Mouse (Mus musculus) midbrain, postnatal 0 days (tissue): ENCODE measurements around the gene Man1c1. TPM values are rescaled to one million over a fixed set of nuclear protein-coding genes. Genes with fewer than 3 reads are reported as not detected.
A peak's percentile ranks its signal among the peaks of the same experiment; 100 is the strongest.

Experiments used
- ATAC-seq: fragments of 200-750 bp; cut with Nextera tagmentation; 2 replicates; pipeline ENCODE4 v1.8.0; 2017; ENCODE audit warnings: moderate number of reproducible peaks, mild to moderate bottlenecking, moderate TSS enrichment, moderate library complexity; ENCODE audit not compliant: low FRiP score
- DNase-seq: peaks from one replicate; pipeline ENCODE4 v3.0.0-alpha.2; 2015; ENCODE audit warnings: low spot score
- H3K27ac ChIP-seq: fragments of 300-500 bp; sonication (generic); 2 replicates; pipeline ENCODE4 v1.5.1; 2014; ENCODE audit warnings: low read depth, mild to moderate bottlenecking, low read length, mixed read lengths
- H3K27me3 ChIP-seq: fragments of 300-500 bp; sonication (generic); 2 replicates; pipeline ENCODE4 v1.6.1; 2014; ENCODE audit warnings: low read length, control low read depth, mixed read lengths; ENCODE audit not compliant: insufficient read depth
- H3K36me3 ChIP-seq: fragments of 300-500 bp; sonication (generic); 2 replicates; pipeline ENCODE4 v1.6.1; 2014; ENCODE audit warnings: low read length, control low read depth, mixed read lengths; ENCODE audit not compliant: insufficient read depth
- H3K4me1 ChIP-seq: fragments of 300-500 bp; sonication (generic); 2 replicates; pipeline ENCODE4 v1.6.1; 2014; ENCODE audit warnings: mild to moderate bottlenecking, control low read depth, antibody characterized with exemption, low read length, mixed read lengths; ENCODE audit not compliant: insufficient read depth
- H3K4me2 ChIP-seq: fragments of 300-500 bp; sonication (generic); 2 replicates; pipeline ENCODE4 v1.6.1; 2014; ENCODE audit warnings: low read depth, mild to moderate bottlenecking, low read length, mixed read lengths; ENCODE audit not compliant: poor library complexity, severe bottlenecking
- H3K4me3 ChIP-seq: fragments of 300-500 bp; sonication (generic); 2 replicates; pipeline ENCODE4 v1.5.1; 2014; ENCODE audit warnings: low read depth, mild to moderate bottlenecking, low read length, moderate library complexity
- H3K9ac ChIP-seq: fragments of 300-500 bp; sonication (generic); replicated peaks from 2 replicates; pipeline ENCODE4 v1.6.1; 2014; ENCODE audit warnings: mild to moderate bottlenecking, low read length, moderate library complexity, mixed read lengths; ENCODE audit not compliant: poor library complexity, severe bottlenecking
- H3K9me3 ChIP-seq: fragments of 300-500 bp; sonication (generic); 2 replicates; pipeline ENCODE4 v1.6.1; 2016; ENCODE audit warnings: low read length, control low read depth
- CTCF ChIP-seq: IDR thresholded peaks from 2 replicates; pipeline ENCODE4 v1.5.1; 2016; ENCODE audit warnings: antibody characterized with exemption, mild to moderate bottlenecking
- WGBS: fragments of 180-500 bp; shearing (Covaris S2); extraction: QIAGEN DNeasy Blood & Tissue Kit; methylation state at CpG from one replicate; pipeline ENCODE4 v1.1.7; 2014; 5-methylcytosine and 5-hydroxymethylcytosine counted together
- polyA plus RNA-seq: library from polyadenylated mRNA; unstranded; fragments of >200 nt; fragmentation: Nextera tagmentation; extraction: Ambion mirVana; gene quantifications from 2 replicates; pipeline ENCODE4 v1.2.1, GENCODE M21; 2015
- total RNA-seq: library from RNA; depleted of rRNA; stranded (reverse); fragments of >200 nt; gene quantifications from 2 replicates; pipeline ENCODE4 v1.2.3, GENCODE M21; 2014

The Man1c1 gene
- total and polyA plus RNA-seq, 2 experiments from 2014 or later, result 3.4 to 28.7 TPM

GRCm38 (mm10) chr4:134600060-134600459 lies 104.0 kb downstream of the Man1c1 start:
- 79% methylated on average over 9 of the region's 9 CpGs for WGBS
- no peak overlapping the region for H3K9ac ChIP-seq
- H3K4me1 ChIP-seq, result no peaks in the 10 kb centered on the region
- H3K9me3 ChIP-seq, result no peaks in the 10 kb centered on the region
- no peak overlapping the region for H3K27ac ChIP-seq
- DNase-seq (peak; percentile 55), ATAC-seq (no peak)
- no peaks in the 10 kb centered on the region; the same call in 1 of the 2 replicates for H3K27me3 ChIP-seq
- H3K4me2 ChIP-seq, result no peak overlapping the region
- TF ChIP-seq CTCF, result no peak
- no peaks in the 10 kb centered on the region for H3K36me3 ChIP-seq
- no peak overlapping the region for H3K4me3 ChIP-seq

GRCm38 (mm10) chr4:134596816-134597692 lies 107.0 kb downstream of the Man1c1 start:
- Histone ChIP-seq H3K9ac (no peak overlapping the region), H3K27me3 (no peaks in the 10 kb centered on the region; the same call in 1 of the 2 replicates), H3K4me2 (no peak overlapping the region), H3K4me1 (no peaks in the 10 kb centered on the region), H3K36me3 (no peaks in the 10 kb centered on the region), H3K9me3 (no peaks in the 10 kb centered on the region), H3K27ac (no peak overlapping the region), H3K4me3 (no peak overlapping the region)
- 88% methylated on average over 10 of the region's 10 CpGs for WGBS
- TF ChIP-seq CTCF, result no peak
- no peak for DNase-seq
- ATAC-seq, result no peak

- Histone ChIP-seq H3K4me1 (peaks cover 8% of the 10 kb centered on the region; the same call in 1 of the 2 replicates), H3K9me3 (no peaks in the 10 kb centered on the region), H3K9ac (no peak overlapping the region), H3K27me3 (no peaks in the 10 kb centered on the region), H3K4me2 (no peak overlapping the region), H3K4me3 (no peak overlapping the region), H3K27ac (no peak overlapping the region), H3K36me3 (no peaks in the 10 kb centered on the region)
- 93% methylated on average over 10 of the region's 10 CpGs for WGBS
- TF ChIP-seq CTCF, result no peak
- ATAC-seq (no peak), DNase-seq (no peak)
Measured at GRCm38 (mm10) chr4:134594731-134595439, 109.2 kb downstream of the Man1c1 start.

GRCm38 (mm10) chr4:134592442-134592841 lies 111.6 kb downstream of the Man1c1 start:
- no peaks in the 10 kb centered on the region for H3K27me3 ChIP-seq
- H3K36me3 ChIP-seq, result no peaks in the 10 kb centered on the region
- no peak for ATAC-seq
- H3K9ac ChIP-seq, result no peak overlapping the region
- H3K9me3 ChIP-seq, result no peaks in the 10 kb centered on the region
- no peak overlapping the region for H3K4me3 ChIP-seq
- no peak overlapping the region for H3K4me2 ChIP-seq
- H3K4me1 ChIP-seq, result peaks cover 8% of the 10 kb centered on the region; the same call in 1 of the 2 replicates
- no peak for DNase-seq
- TF ChIP-seq CTCF, result no peak
- 88% methylated on average over 4 of the region's 4 CpGs for WGBS
- no peak overlapping the region for H3K27ac ChIP-seq

- no peaks in the 10 kb centered on the region for H3K9me3 ChIP-seq
- peaks cover 8% of the 10 kb centered on the region; the same call in 1 of the 2 replicates for H3K4me1 ChIP-seq
- H3K4me3 ChIP-seq, result no peak overlapping the region
- H3K27me3 ChIP-seq, result no peaks in the 10 kb centered on the region
- ATAC-seq (no peak), DNase-seq (peak; percentile 83)
- no peaks in the 10 kb centered on the region for H3K36me3 ChIP-seq
- H3K9ac ChIP-seq, result no peak overlapping the region
- WGBS, result 41% methylated on average over 11 of the region's 11 CpGs
- TF ChIP-seq CTCF, result no peak
- H3K27ac ChIP-seq, result 0 out of 2 replicates have a peak overlapping the region, but pooled peaks have one; percentile 12
- no peak overlapping the region for H3K4me2 ChIP-seq
Measured at GRCm38 (mm10) chr4:134591506-134592061, 112.5 kb downstream of the Man1c1 start.
